Mouse (Mus musculus) embryonic fibroblast, embryonic 13.5 days (primary cell): ENCODE measurements around the gene Sdccag8.

ENCODE experiments used
- CTCF ChIP-seq: IDR thresholded peaks from 2 replicates; pipeline ENCODE4 v1.5.1; 2011; ENCODE audit warnings: mild to moderate bottlenecking, control low read depth, low read length, moderate library complexity, borderline replicate concordance; ENCODE audit not compliant: insufficient read depth
- POLR2A ChIP-seq: IDR thresholded peaks from 2 replicates; pipeline ENCODE4 v1.6.1; 2011; ENCODE audit warnings: low read depth, mild to moderate bottlenecking, control low read depth, low read length, moderate library complexity

DNA sequence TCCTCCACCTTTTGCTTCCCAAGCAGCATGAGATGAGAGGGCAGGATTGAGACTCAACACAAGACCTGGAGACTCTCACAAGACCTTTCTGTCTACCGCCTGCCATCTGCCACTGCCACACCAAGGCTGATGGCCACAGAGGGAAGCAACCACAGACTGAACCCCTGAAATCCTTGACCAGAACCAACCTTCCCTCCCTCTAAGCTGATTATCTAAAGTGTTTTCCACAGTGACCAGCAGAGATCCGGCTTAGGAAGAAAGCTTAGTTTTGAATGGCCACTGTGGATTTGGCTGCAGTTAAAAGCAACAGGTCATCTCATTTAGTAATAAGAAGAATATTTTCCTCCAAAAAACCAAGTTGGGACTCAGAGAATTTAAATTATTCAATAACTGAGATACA is 167.1 kb downstream of the Sdccag8 start:
- TF ChIP-seq CTCF (no peak), POLR2A (no peak)
